Mouse (Mus musculus): ENCODE data around the gene 2010300C02Rik. TPM values are rescaled to one million over a fixed set of nuclear protein-coding genes. Genes with fewer than 3 reads are reported as not detected.
A peak's percentile ranks its signal among the peaks of the same experiment; 100 is the strongest.

Gene 2010300C02Rik
- total RNA-seq, 2 experiments from 2014 or later, result 382 to 423 TPM

GRCm38 (mm10) chr1:37671316-37671715 is 48.6 kb downstream of the 2010300C02Rik start:
- DNase-seq (ENCODE audit: low spot score in 2 of 2), result no peak

- DNase-seq (ENCODE audit: low spot score in 2 of 2), result no peak
Measured at GRCm38 (mm10) chr1:37667386-37667785, 52.5 kb downstream of the 2010300C02Rik start.

DNA sequence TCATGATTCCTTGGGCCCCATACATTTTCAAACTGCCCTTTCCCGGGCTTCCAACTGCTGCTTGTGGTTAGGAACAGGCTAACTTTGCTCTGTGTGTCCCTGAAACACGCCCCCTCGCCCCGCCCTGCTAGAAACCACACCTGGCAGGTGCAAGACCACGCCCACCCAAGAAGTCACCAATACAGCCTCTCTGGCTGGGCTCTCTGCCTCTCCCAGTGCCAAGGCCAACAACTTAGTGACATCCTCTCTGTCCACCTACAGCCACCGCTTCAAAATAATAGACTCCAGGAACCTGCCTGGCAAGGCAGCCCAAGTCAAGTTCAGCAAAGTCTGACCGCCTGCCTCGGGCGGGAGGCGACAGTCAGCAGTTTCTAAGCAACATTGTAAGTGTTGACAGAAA is 53.3 kb downstream of the 2010300C02Rik start:
- DNase-seq (ENCODE audit: low spot score in 2 of 2), result no peak

DNA sequence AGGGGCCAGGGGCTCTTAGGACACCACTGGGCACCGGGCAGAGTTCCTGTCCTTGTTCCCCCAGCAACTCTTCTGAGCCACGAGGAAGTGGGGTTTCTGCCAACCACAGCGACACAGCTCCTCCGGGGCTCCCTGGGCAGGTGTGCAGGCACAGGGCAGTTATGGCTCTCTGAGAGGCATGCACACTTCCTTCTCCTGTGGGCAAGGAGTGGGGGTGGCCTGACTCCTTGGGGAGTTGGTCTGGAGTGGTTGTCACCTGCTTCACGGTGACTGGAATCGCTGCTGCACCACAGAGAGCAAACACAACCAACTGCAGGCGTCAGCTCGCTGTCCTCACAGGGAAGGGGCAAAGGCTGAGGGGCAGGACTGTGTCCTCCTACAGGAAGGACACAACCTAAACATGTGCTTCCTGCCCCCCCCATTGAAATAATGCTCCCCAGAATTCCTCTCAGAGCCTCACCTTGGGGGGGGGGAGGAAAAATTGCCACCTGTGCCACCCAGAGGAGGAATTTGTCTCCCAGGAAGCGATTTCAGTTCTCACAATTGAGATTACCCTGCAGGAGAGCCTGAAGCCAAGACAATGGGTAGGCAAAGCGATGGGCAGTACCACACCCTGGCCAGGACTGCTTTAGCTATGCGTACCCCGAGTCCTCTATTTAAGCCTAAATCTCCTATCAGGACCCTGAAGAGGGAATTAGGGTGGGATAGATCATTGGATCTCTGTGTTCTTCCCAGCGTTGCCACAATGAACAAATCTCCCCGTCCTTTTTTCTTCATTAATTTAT is 54.2 kb downstream of the 2010300C02Rik start:
- no peak for DNase-seq (ENCODE audit: low spot score in 2 of 2)

GRCm38 (mm10) chr1:37664496-37664895 is 55.4 kb downstream of the 2010300C02Rik start:
- DNase-seq (ENCODE audit: low spot score in 2 of 2), result no peak

DNA sequence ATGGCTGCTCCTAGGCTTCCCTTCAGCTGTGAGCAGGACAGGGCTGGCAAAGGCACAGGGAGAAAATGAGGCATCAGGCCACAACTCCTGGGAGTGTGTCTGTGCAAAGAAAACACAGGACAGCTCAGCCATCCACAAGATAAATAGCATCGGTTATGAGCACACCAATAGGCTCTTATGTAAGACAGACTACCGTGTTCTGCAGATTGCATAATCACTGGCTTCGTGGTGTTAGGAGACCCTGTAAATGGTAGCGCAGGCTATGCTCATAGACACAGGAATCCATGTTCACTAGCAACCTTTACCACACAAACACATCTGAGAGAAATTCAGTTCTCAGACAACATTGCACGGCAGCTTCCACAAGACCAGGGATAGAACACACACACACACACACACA is 56.3 kb downstream of the 2010300C02Rik start:
- peak in 1 of 2 experiments; percentile 60 for DNase-seq (ENCODE audit: low spot score in 2 of 2)

- no peak for DNase-seq (ENCODE audit: low spot score in 2 of 2)
Measured at GRCm38 (mm10) chr1:37656017-37656416, 63.9 kb downstream of the 2010300C02Rik start.

DNA sequence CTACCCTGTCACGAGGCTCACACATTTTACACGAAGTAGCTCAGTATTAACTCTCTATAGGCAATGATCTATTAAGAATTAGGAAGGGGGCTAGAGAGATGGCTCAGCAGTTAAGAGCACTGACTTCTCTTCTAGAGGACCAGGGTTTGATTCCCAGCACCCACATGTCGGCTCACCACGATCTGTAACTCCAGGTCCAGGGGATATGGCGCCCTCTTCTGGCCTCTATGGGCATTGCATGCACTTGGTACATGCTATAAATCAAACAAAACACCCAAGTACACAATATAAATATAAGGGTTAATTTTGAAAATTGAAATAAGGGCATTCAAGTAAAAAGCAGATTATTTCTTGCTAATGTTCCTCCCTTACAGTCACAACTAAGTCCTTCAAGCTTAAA is 65.9 kb downstream of the 2010300C02Rik start:
- DNase-seq (ENCODE audit: low spot score in 2 of 2), result no peak

GRCm38 (mm10) chr1:37647066-37647465 is 72.8 kb downstream of the 2010300C02Rik start:
- no peak for DNase-seq (ENCODE audit: low spot score in 2 of 2)

- no peak for DNase-seq (ENCODE audit: low spot score in 2 of 2)
Measured at GRCm38 (mm10) chr1:37644501-37644900, 75.4 kb downstream of the 2010300C02Rik start.

DNA sequence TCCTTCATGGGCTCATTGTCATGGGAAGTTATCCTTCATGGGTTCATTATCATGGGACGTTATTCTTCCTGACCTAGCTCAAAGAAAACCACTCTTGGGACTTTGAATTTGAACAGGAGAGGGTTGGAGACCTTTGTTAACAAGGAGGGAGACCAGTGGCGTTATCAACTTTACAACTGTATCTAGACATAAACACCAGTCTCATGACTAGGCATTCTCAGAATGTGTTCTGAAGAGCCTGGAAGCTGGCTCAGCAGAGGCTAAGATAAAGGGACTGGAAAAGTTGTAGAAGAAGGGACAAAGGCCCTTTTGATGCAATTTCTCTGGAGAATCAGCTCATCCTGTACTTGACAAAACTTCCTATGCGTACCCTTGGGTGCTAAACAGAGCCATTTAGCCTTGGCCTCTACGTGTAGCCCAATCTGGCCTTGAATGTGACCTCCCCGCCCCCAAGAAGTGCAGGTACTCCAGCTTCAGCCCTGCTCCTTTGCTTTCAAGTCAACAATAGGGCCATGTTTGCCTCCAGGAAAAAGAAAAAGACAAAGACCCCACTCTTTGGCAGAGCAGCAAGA is 76.0 kb downstream of the 2010300C02Rik start:
- DNase-seq (ENCODE audit: low spot score in 2 of 2), result no peak

- DNase-seq (ENCODE audit: low spot score in 2 of 2), result no peak
Measured at GRCm38 (mm10) chr1:37641361-37641760, 78.5 kb downstream of the 2010300C02Rik start.

DNA sequence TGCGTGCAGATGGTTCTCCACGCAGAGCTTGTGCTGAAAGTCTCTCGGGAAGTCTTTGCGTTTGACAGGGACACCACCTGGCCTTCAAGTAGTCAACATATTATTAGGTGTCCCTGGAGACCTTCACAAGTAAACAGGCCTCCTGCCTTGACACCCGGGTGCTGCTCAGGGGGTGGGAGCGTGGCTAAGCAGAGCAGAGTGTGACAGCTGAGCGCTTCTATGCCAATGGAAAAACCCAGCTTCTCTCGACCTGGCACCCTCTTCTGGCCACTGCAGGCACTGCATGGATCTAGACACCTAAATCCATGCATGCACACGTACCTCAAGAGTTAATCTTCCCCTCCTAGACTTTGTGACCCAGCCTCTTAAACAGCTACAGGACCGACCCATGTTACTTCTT is 80.8 kb downstream of the 2010300C02Rik start:
- peak; percentile 81 to 92 for DNase-seq (ENCODE audit: low spot score in 2 of 2)

DNA sequence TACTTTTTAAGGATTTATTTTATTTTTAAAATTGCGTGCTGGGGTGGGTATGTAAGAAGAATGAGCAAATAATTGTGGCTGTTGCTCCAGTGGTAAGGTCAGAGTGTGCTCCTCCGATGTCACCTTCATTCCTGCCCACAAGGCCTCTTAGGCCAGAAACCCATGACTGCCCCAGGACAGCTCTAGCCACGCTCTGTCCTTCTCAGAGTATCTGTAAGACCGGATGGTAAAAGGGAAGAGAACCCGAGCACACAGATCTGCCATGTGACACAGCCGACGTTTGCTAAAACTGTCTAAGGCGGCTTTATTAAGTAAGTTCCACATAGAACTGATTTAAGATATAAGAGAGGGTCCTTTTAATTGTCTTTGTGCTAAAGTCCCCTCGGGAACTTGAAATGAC is 81.3 kb downstream of the 2010300C02Rik start:
- DNase-seq (ENCODE audit: low spot score in 2 of 2), result no peak

- no peak for DNase-seq (ENCODE audit: low spot score in 2 of 2)
Measured at GRCm38 (mm10) chr1:37637571-37637970, 82.3 kb downstream of the 2010300C02Rik start.

DNA sequence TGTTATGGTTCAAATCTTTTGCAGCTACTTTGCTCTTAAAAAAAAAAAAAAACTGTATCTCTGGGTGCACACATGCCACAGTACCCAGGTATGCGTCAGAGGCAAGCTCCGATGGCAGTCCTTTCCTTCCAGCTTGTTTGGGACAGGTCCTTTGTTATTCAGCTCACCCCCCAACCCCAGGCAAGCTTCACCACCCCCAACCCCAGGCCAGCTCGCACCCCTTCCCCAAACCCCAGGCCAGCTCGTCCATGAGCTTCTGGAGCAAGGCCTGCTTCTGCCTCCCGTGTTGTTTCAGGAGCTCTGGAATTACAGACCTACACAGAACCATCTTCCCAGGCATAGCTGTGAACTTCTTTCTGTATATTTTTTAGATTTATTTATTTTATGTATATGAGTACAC is 83.1 kb downstream of the 2010300C02Rik start:
- no peak for DNase-seq (ENCODE audit: low spot score in 2 of 2)

GRCm38 (mm10) chr1:37636169-37636568 is 83.7 kb downstream of the 2010300C02Rik start:
- DNase-seq (ENCODE audit: low spot score in 2 of 2), result no peak

DNA sequence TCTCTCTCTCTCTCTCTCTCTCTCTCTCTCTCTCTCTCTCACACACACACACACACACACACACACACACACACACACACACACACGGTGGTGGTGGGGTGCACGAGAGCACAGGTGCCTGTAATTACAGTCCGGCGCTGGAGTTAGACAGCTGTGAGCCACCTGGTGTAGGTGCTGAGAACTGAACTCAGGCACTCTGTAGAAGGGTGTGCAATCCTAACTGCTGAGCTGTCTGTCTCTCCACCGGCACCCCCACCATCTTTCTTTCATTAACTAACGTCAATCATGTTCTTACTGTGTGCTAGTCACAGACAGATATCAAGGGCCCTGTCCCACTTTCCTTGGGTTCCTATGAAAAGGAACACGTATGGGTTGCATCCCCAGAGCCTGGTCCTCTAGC is 84.2 kb downstream of the 2010300C02Rik start:
- DNase-seq (ENCODE audit: low spot score in 2 of 2), result no peak

GRCm38 (mm10) chr1:37634658-37635057 is 85.2 kb downstream of the 2010300C02Rik start:
- DNase-seq (ENCODE audit: low spot score in 2 of 2), result peak in 1 of 2 experiments; percentile 55

GRCm38 (mm10) chr1:37633516-37633915 is 86.4 kb downstream of the 2010300C02Rik start:
- no peak for DNase-seq (ENCODE audit: low spot score in 2 of 2)

- DNase-seq (ENCODE audit: low spot score in 2 of 2), result no peak
Measured at GRCm38 (mm10) chr1:37632425-37632824, 87.5 kb downstream of the 2010300C02Rik start.

GRCm38 (mm10) chr1:37631456-37631855 is 88.4 kb downstream of the 2010300C02Rik start:
- DNase-seq (ENCODE audit: low spot score in 2 of 2), result no peak
